Mouse (Mus musculus) midbrain, postnatal 0 days (tissue): ENCODE results near the gene Gcm2. TPM values are rescaled to one million over a fixed set of nuclear protein-coding genes. Genes with fewer than 3 reads are reported as not detected.

Source experiments
- ATAC-seq: fragments of 200-750 bp; cut with Nextera tagmentation; 2 replicates; pipeline ENCODE4 v1.8.0; 2017; ENCODE audit warnings: moderate number of reproducible peaks, mild to moderate bottlenecking, moderate TSS enrichment, moderate library complexity; ENCODE audit not compliant: low FRiP score
- DNase-seq: peaks from one replicate; pipeline ENCODE4 v3.0.0-alpha.2; 2015; ENCODE audit warnings: low spot score
- H3K27ac ChIP-seq: fragments of 300-500 bp; sonication (generic); 2 replicates; pipeline ENCODE4 v1.5.1; 2014; ENCODE audit warnings: low read depth, mild to moderate bottlenecking, low read length, mixed read lengths
- H3K27me3 ChIP-seq: fragments of 300-500 bp; sonication (generic); 2 replicates; pipeline ENCODE4 v1.6.1; 2014; ENCODE audit warnings: low read length, control low read depth, mixed read lengths; ENCODE audit not compliant: insufficient read depth
- H3K36me3 ChIP-seq: fragments of 300-500 bp; sonication (generic); 2 replicates; pipeline ENCODE4 v1.6.1; 2014; ENCODE audit warnings: low read length, control low read depth, mixed read lengths; ENCODE audit not compliant: insufficient read depth
- H3K4me1 ChIP-seq: fragments of 300-500 bp; sonication (generic); 2 replicates; pipeline ENCODE4 v1.6.1; 2014; ENCODE audit warnings: mild to moderate bottlenecking, control low read depth, antibody characterized with exemption, low read length, mixed read lengths; ENCODE audit not compliant: insufficient read depth
- H3K4me2 ChIP-seq: fragments of 300-500 bp; sonication (generic); 2 replicates; pipeline ENCODE4 v1.6.1; 2014; ENCODE audit warnings: low read depth, mild to moderate bottlenecking, low read length, mixed read lengths; ENCODE audit not compliant: poor library complexity, severe bottlenecking
- H3K4me3 ChIP-seq: fragments of 300-500 bp; sonication (generic); 2 replicates; pipeline ENCODE4 v1.5.1; 2014; ENCODE audit warnings: low read depth, mild to moderate bottlenecking, low read length, moderate library complexity
- H3K9ac ChIP-seq: fragments of 300-500 bp; sonication (generic); replicated peaks from 2 replicates; pipeline ENCODE4 v1.6.1; 2014; ENCODE audit warnings: mild to moderate bottlenecking, low read length, moderate library complexity, mixed read lengths; ENCODE audit not compliant: poor library complexity, severe bottlenecking
- H3K9me3 ChIP-seq: fragments of 300-500 bp; sonication (generic); 2 replicates; pipeline ENCODE4 v1.6.1; 2016; ENCODE audit warnings: low read length, control low read depth
- CTCF ChIP-seq: IDR thresholded peaks from 2 replicates; pipeline ENCODE4 v1.5.1; 2016; ENCODE audit warnings: antibody characterized with exemption, mild to moderate bottlenecking
- WGBS: fragments of 180-500 bp; shearing (Covaris S2); extraction: QIAGEN DNeasy Blood & Tissue Kit; methylation state at CpG from one replicate; pipeline ENCODE4 v1.1.7; 2014; 5-methylcytosine and 5-hydroxymethylcytosine counted together
- polyA plus RNA-seq: library from polyadenylated mRNA; unstranded; fragments of >200 nt; fragmentation: Nextera tagmentation; extraction: Ambion mirVana; gene quantifications from 2 replicates; pipeline ENCODE4 v1.2.1, GENCODE M21; 2015
- total RNA-seq: library from RNA; depleted of rRNA; stranded (reverse); fragments of >200 nt; gene quantifications from 2 replicates; pipeline ENCODE4 v1.2.3, GENCODE M21; 2014

Gcm2 gene
- total and polyA plus RNA-seq, 2 experiments from 2014 or later: not detected

- Histone ChIP-seq H3K4me2 (no peak overlapping the region), H3K36me3 (no peaks in the 10 kb centered on the region), H3K9ac (no peak overlapping the region), H3K27ac (no peak overlapping the region), H3K27me3 (no peaks in the 10 kb centered on the region), H3K4me1 (no peaks in the 10 kb centered on the region), H3K4me3 (no peak overlapping the region), H3K9me3 (no peaks in the 10 kb centered on the region)
- ATAC-seq (no peak), DNase-seq (no peak)
- 86% methylated on average over 8 of the region's 8 CpGs for WGBS
- TF ChIP-seq CTCF: no peak
Observed at GRCm38 (mm10) chr13:41129061-41129460, 18.2 kb upstream of the Gcm2 start.

DNA sequence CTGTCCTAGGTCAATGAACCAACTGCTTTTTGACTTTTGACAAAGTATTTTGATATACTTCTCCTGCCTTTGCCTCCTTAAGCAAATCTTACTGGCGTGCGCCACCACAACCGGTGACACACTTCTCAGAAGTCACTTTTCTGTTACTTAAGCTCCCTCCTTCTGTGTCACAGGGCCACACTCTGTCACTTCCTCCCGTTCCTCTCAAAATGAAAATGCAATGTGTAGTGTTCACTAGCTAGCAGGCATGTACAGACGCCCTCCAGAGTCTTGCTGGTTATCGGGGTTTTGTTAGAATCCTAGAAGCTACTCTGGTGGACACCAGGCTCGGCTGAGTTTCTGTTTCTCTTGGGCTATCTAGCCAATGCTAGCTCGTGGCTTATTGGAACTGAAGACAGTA is 17.5 kb upstream of the Gcm2 start:
- H3K27ac ChIP-seq: no peak overlapping the region
- 86% methylated on average over 8 of the region's 8 CpGs for WGBS
- H3K4me1 ChIP-seq: no peaks in the 10 kb centered on the region
- H3K4me3 ChIP-seq: no peak overlapping the region
- no peak for TF ChIP-seq CTCF
- H3K36me3 ChIP-seq: no peaks in the 10 kb centered on the region
- H3K4me2 ChIP-seq: no peak overlapping the region
- H3K9ac ChIP-seq: no peak overlapping the region
- no peaks in the 10 kb centered on the region for H3K9me3 ChIP-seq
- ATAC-seq (no peak), DNase-seq (no peak)
- no peaks in the 10 kb centered on the region for H3K27me3 ChIP-seq

DNA sequence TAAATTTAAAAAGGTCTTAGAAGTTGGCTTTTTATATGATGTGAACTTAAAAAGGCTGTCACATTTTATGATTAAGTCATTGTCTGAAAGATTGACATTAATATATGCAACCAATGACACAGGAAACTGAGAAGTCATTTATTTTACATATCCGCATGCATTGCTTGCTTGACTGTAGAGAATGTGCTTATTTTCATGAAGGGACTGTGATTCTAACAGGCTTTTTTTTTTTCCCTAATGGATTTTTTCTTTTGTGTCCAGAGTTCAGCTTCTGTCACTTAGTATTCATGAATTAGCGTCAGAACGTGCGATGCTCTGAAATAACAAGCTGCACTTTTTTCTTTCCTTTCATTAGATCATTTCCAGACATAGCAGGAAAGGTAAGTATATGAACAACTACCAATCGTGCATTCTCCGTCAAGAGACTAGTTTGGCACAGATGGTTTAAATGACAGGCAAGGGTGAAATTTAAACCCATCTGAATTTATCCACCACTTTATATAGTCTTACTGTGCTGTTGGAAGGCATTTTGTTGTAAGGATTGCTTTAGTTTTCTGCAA is 12.9 kb upstream of the Gcm2 start:
- 48% methylated on average over 6 of the region's 6 CpGs for WGBS
- Histone ChIP-seq H3K27me3 (no peaks in the 10 kb centered on the region), H3K9me3 (no peaks in the 10 kb centered on the region), H3K36me3 (no peaks in the 10 kb centered on the region), H3K27ac (no peak overlapping the region), H3K4me2 (no peak overlapping the region), H3K4me1 (no peaks in the 10 kb centered on the region), H3K4me3 (no peak overlapping the region), H3K9ac (no peak overlapping the region)
- TF ChIP-seq CTCF: no peak
- no peak for ATAC-seq
- DNase-seq: no peak

DNA sequence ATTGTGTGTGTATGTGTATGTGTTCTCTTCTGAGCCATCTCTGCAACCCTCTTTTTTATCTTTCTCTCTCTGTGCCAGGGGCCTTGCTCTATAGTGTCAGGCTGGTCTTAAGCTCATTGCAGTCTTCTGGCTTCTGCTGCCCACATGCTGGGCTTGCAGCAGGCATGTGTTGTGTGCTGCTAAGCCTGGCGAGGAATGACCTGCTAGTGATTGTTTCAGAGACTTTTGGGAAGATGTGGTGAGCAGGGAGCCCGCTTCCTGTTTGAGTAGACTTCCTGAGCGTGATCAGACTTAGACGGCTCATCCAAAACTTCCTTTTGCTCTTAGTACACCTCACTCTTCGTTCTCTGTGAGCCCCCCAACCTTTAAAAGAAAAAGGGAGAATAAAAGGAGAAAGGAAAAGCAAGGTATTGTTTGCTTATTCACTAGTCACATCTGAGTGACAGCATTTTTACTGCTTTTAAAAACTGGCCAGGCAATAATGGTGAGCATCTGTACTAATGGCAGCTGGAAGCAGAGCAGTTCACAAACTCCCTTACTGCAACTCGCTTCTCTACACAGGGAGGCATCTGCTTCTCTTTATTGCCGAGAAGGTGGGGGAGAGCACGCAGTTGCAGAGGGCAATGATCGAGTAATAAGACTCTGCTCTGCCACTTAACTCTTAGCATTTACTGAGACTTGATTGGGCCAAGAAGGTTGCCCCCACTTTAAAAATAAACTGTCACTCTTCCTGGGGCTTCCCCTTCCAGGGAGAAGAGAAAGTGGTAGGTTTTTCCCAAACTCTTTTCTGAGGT is 8.5 kb upstream of the Gcm2 start:
- DNase-seq: no peak
- H3K4me3 ChIP-seq: no peak overlapping the region
- H3K9ac ChIP-seq: no peak overlapping the region
- H3K27me3 ChIP-seq: 0 out of 2 replicates have a peak, but pooled peaks cover under 1% of the 10 kb centered on the region
- H3K9me3 ChIP-seq: no peaks in the 10 kb centered on the region
- H3K4me2 ChIP-seq: no peak overlapping the region
- H3K27ac ChIP-seq: no peak overlapping the region
- no peaks in the 10 kb centered on the region for H3K36me3 ChIP-seq
- no peak for TF ChIP-seq CTCF
- no peak for ATAC-seq
- 44% methylated on average over 9 of the region's 9 CpGs for WGBS
- no peaks in the 10 kb centered on the region for H3K4me1 ChIP-seq

DNA sequence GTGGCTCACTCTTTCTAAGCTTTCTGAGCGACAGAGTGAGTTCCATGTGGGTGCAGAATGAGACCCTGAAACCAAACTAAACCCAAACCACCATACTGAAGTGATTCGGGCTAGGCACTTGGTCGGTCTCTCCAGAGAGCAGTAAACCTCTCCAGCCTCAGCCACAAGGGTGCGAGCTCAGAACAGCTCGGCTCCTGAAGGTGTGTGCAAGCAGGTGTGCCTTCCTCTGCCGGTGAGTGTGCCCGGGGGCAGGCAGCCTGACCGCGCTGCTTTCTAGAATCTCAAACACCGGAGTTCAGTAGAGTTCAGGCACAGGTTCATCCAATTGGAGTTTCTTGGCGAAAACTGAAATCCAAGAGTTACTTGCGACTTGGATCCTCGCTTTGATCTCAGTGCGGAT is 3.1 kb upstream of the Gcm2 start, which contains the start of gene Sycp2l:
Gene Sycp2l (plus strand): TSS at position 368 of the 400 bp plus-strand sequence.
- H3K36me3 ChIP-seq: no peaks in the 10 kb centered on the region
- peaks cover 8% of the 10 kb centered on the region; the same call in 1 of the 2 replicates for H3K27me3 ChIP-seq
- peak within 1 kb of the TSS; percentile 15; the same call in 1 of the 2 replicates for H3K4me2 ChIP-seq
- no peaks in the 10 kb centered on the region for H3K9me3 ChIP-seq
- TF ChIP-seq CTCF: no peak
- ATAC-seq (no peak), DNase-seq (no peak)
- no peak within 1 kb of the TSS for H3K9ac ChIP-seq
- no peak within 1 kb of the TSS for H3K4me3 ChIP-seq
- no peaks in the 10 kb centered on the region for H3K4me1 ChIP-seq
- WGBS: 33% methylated on average over 14 of the region's 14 CpGs
- no peak within 1 kb of the TSS for H3K27ac ChIP-seq

GRCm38 (mm10) chr13:41105541-41105940 is 5.3 kb downstream of the Gcm2 start:
- no peaks in the 10 kb centered on the region for H3K9me3 ChIP-seq
- H3K4me3 ChIP-seq: no peak overlapping the region
- DNase-seq: no peak
- no peaks in the 10 kb centered on the region for H3K36me3 ChIP-seq
- H3K4me1 ChIP-seq: no peaks in the 10 kb centered on the region
- H3K4me2 ChIP-seq: no peak overlapping the region
- H3K27ac ChIP-seq: no peak overlapping the region
- H3K9ac ChIP-seq: no peak overlapping the region
- H3K27me3 ChIP-seq: no peaks in the 10 kb centered on the region
- ATAC-seq: no peak
- TF ChIP-seq CTCF: no peak
- 96% methylated on average over 13 of the region's 13 CpGs for WGBS
